Mouse (Mus musculus): Measurements from ENCODE around the gene Mbnl1. TPM values are rescaled to one million over a fixed set of nuclear protein-coding genes. Genes with fewer than 3 reads are reported as not detected.
A peak's percentile ranks its signal among the peaks of the same experiment; 100 is the strongest.

Gene Mbnl1
- polyA plus RNA-seq, 1 experiment from 2014 or later = 73.3 TPM

DNA sequence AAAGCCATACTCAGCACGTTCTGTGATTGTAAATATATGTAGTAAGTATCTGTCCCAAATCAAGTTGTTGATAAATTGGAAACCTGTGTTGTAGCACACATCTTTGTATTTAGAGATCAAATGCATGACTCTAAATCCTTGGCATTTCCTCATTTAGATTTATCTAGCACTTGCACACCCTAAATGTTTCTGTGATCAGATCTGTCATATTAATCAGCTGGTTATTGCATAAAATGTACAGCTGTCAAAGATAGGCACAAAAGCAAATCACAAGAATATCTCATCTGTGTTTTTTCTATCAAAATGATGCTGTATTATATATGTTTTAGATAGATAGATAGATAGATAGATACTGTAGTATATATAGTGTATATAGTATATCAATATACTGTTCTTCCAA, 98.9 kb downstream of the Mbnl1 start:
- WGBS (ENCODE audit: insufficient replicate concordance) = 76% methylated on average over 1 of the region's 1 CpGs
- peak overlapping the region; percentile 91 for H3K27ac ChIP-seq (ENCODE audit: low read depth)
- TF ChIP-seq CTCF (IDR thresholded peaks at IDR 0.05; ENCODE audit: low read depth) (no peak), EP300 (IDR thresholded peaks at IDR 0.05; ENCODE audit: low read depth) (peak; percentile 82)

DNA sequence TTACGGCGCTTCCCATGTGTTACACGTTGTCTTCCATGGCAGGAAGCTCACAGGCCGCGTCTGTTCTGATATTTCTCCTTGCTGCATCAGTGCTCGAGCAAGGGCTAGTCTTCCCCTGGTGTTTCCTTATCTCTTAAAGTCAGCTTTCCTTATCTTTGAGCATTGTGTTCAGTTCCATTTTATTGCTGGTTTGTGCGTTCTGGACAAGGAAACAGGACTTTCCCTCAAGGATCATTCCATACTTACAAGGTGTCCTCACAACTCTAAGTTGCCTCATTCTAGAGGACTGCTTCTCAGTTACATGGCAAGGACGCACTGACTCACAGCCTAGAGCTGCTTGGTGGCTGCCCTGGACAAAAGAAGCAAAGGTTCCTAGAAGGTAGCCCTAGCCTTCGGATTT, 101.6 kb downstream of the Mbnl1 start:
- Histone ChIP-seq H3K9ac (replicated peaks) (no peak overlapping the region), H3K36me3 (replicated peaks; ENCODE audit: insufficient read depth, low read length) (0 out of 2 replicates have a peak, but pooled peaks cover 2% of the 10 kb centered on the region), H3K9me3 (ENCODE audit: low read length) (no peaks in the 10 kb centered on the region), H3K4me3 (ENCODE audit: low read depth, low read length) (no peak overlapping the region), H3K27me3 (ENCODE audit: insufficient read depth, low read length) (no peaks in the 10 kb centered on the region), H3K4me2 (ENCODE audit: low read depth, low read length) (peak overlapping the region; percentile 6), H3K27ac (ENCODE audit: low read depth) (peak overlapping the region; percentile 64; the same call in 1 of the 2 replicates), H3K4me1 (ENCODE audit: insufficient read depth) (peaks cover 53% of the 10 kb centered on the region)
- WGBS (ENCODE audit: insufficient replicate concordance) = 39% methylated on average over 9 of the region's 9 CpGs
- ATAC-seq (peak; percentile 23; the same call in 1 of the 2 replicates), DNase-seq (no peak)
- TF ChIP-seq CTCF (IDR thresholded peaks at IDR 0.05; ENCODE audit: low read depth) (no peak), EP300 (IDR thresholded peaks at IDR 0.05; ENCODE audit: low read depth) (peak; percentile 83)

More for the DNA sequence above, 98.9 kb downstream of the Mbnl1 start:
- no peaks in the 10 kb centered on the region for H3K27me3 ChIP-seq (ENCODE audit: insufficient read depth, low read length)
- H3K4me2 ChIP-seq (ENCODE audit: low read depth, low read length) = no peak overlapping the region
- H3K4me1 ChIP-seq (ENCODE audit: insufficient read depth) = peaks cover 49% of the 10 kb centered on the region
- no peak for ATAC-seq
- no peak for DNase-seq
- no peak overlapping the region for H3K4me3 ChIP-seq (ENCODE audit: low read depth, low read length)
- no peaks in the 10 kb centered on the region for H3K9me3 ChIP-seq (ENCODE audit: low read length)
- 0 out of 2 replicates have a peak, but pooled peaks cover 2% of the 10 kb centered on the region for H3K36me3 ChIP-seq (replicated peaks; ENCODE audit: insufficient read depth, low read length)
- no peak overlapping the region for H3K9ac ChIP-seq (replicated peaks)

DNA sequence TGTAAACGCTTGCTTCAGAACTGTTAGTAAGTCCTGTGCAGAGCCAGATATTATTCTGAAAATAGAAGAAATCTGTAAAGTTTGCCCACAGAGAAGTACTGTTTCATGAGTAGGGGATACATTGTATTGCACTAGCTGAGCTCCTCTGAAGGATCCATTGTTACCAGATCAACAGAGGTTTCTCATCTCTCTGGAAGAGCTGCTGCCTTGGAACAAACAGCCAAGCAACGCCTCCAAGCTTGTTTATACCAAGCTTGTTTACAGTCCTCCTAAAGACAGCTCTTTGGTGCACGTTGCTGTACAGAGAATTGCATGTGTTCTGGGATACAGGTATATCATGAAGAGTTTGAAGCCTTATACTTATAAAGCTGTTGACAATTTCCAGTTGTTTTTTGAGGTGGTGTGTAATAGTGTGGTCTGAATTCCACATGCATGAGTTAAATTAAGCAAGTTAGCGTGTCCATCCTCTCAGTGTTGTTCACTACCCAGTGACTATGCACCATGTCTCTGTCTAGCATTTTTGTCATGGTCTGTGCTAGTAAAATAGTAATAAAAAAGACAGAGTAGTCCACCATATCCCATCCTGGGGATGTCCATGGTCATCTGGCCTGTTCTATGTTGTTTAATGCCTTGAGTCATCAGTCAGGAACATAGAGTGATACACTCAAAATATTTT, 102.4 kb downstream of the Mbnl1 start:
- Histone ChIP-seq H3K4me2 (ENCODE audit: low read depth, low read length) (peak overlapping the region; percentile 6; the same call in 1 of the 2 replicates), H3K27ac (ENCODE audit: low read depth) (peak overlapping the region; percentile 64; the same call in 1 of the 2 replicates), H3K4me3 (ENCODE audit: low read depth, low read length) (no peak overlapping the region), H3K36me3 (replicated peaks; ENCODE audit: insufficient read depth, low read length) (0 out of 2 replicates have a peak, but pooled peaks cover 2% of the 10 kb centered on the region), H3K4me1 (ENCODE audit: insufficient read depth) (peaks cover 47% of the 10 kb centered on the region), H3K9ac (replicated peaks) (no peak overlapping the region), H3K9me3 (ENCODE audit: low read length) (no peaks in the 10 kb centered on the region), H3K27me3 (ENCODE audit: insufficient read depth, low read length) (no peaks in the 10 kb centered on the region)
- TF ChIP-seq CTCF (IDR thresholded peaks at IDR 0.05; ENCODE audit: low read depth) (no peak), EP300 (IDR thresholded peaks at IDR 0.05; ENCODE audit: low read depth) (no peak)
- WGBS (ENCODE audit: insufficient replicate concordance) = 65% methylated on average over 4 of the region's 4 CpGs
- ATAC-seq (no peak), DNase-seq (no peak)

DNA sequence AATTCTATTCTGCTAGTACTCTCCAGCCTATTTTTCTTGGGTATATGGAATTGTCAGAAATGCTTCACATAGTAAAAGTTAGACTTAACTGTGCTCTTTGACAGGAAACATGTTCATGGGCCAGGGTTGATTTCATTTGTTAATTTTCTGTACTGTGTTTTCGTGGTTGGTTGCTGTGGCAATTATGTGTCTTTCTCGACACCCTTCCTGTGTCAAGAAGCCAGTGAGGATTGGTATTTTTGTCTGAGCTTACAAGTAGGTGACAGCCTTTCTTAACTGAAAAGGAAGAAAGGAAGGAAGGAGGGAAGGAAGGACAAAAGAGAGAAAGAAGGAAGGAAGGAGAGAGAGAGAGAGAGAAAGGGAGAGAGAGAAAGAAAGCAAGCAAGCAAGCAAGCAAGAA, 103.3 kb downstream of the Mbnl1 start:
- Histone ChIP-seq H3K9me3 (ENCODE audit: low read length) (no peaks in the 10 kb centered on the region), H3K9ac (replicated peaks) (0 out of 2 replicates have a peak overlapping the region, but pooled peaks have one; percentile 52), H3K4me3 (ENCODE audit: low read depth, low read length) (no peak overlapping the region), H3K27ac (ENCODE audit: low read depth) (peak overlapping the region; percentile 37; the same call in 1 of the 2 replicates), H3K36me3 (replicated peaks; ENCODE audit: insufficient read depth, low read length) (0 out of 2 replicates have a peak, but pooled peaks cover 2% of the 10 kb centered on the region), H3K4me2 (ENCODE audit: low read depth, low read length) (peak overlapping the region; percentile 50), H3K4me1 (ENCODE audit: insufficient read depth) (peaks cover 47% of the 10 kb centered on the region), H3K27me3 (ENCODE audit: insufficient read depth, low read length) (no peaks in the 10 kb centered on the region)
- DNase-seq = no peak
- WGBS (ENCODE audit: insufficient replicate concordance) = 22% methylated on average over 2 of the region's 2 CpGs
- no peak for ATAC-seq
- no peak for TF ChIP-seq EP300 (IDR thresholded peaks at IDR 0.05; ENCODE audit: low read depth)
- TF ChIP-seq CTCF (IDR thresholded peaks at IDR 0.05; ENCODE audit: low read depth) = no peak

DNA sequence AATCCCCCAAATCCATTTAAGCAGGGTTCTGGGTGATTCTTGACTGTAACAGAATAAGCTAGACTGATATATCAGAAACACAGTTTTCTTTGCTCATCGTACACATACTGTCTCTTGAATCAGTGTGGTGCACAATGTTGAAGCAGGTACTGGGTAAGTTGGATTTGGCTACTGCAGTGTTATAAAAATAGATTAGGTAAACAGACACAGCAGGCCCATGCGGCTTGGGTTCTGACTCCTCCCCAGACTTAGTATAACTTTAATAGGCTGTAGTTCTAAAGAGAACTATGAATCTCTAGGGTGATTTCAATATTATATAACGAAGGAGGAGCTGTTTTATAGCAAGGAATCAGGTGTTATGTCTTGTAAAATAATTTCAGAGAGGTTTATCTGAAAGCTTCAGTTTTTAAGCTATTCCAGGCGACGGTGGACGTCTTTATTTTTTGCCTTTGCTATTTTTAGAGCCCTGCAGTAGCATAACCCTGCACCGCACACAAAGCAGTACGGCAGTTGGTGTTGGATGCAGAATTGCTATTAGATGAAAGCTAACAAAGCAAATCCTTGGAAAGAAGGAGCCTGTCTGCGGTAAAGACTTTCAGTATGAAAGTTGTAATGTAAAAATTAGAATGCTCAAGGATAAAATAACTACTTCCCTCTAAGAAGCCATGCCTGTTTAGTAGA, 103.9 kb downstream of the Mbnl1 start:
- Histone ChIP-seq H3K27me3 (ENCODE audit: insufficient read depth, low read length) (no peaks in the 10 kb centered on the region), H3K4me3 (ENCODE audit: low read depth, low read length) (no peak overlapping the region), H3K9ac (replicated peaks) (no peak overlapping the region), H3K27ac (ENCODE audit: low read depth) (no peak overlapping the region), H3K36me3 (replicated peaks; ENCODE audit: insufficient read depth, low read length) (no peaks in the 10 kb centered on the region), H3K4me1 (ENCODE audit: insufficient read depth) (peaks cover 41% of the 10 kb centered on the region), H3K9me3 (ENCODE audit: low read length) (no peaks in the 10 kb centered on the region), H3K4me2 (ENCODE audit: low read depth, low read length) (peak overlapping the region; percentile 50)
- no peak for TF ChIP-seq CTCF (IDR thresholded peaks at IDR 0.05; ENCODE audit: low read depth)
- TF ChIP-seq EP300 (IDR thresholded peaks at IDR 0.05; ENCODE audit: low read depth) = no peak
- WGBS (ENCODE audit: insufficient replicate concordance) = 41% methylated on average over 9 of the region's 9 CpGs
- peak; percentile 45; the same call in 1 of the 2 replicates for ATAC-seq
- no peak for DNase-seq

DNA sequence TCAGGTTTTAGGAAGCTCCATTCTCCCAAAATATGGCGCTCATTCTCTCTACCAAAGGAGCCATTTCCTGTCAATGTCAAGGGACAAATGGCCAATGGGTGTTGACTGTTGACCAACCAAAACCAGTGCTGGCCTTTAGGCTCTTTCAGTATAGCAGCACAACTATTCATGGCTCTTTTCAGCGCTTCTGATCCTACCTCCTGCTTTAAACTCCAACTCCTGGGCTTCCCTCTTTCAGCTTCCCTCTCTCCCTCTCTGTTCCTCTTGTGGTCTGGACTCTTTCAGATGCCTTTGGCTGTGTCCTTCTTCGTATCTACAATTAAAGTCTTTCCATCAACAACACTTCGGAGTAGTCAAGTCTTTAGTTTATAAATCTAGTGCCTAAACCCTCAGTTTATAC, 107.2 kb downstream of the Mbnl1 start:
- Histone ChIP-seq H3K27ac (ENCODE audit: low read depth) (no peak overlapping the region), H3K9me3 (ENCODE audit: low read length) (no peaks in the 10 kb centered on the region), H3K36me3 (replicated peaks; ENCODE audit: insufficient read depth, low read length) (no peaks in the 10 kb centered on the region), H3K27me3 (ENCODE audit: insufficient read depth, low read length) (no peaks in the 10 kb centered on the region), H3K9ac (replicated peaks) (no peak overlapping the region), H3K4me2 (ENCODE audit: low read depth, low read length) (no peak overlapping the region), H3K4me1 (ENCODE audit: insufficient read depth) (peaks cover 27% of the 10 kb centered on the region), H3K4me3 (ENCODE audit: low read depth, low read length) (no peak overlapping the region)
- WGBS (ENCODE audit: insufficient replicate concordance) = 73% methylated on average over 4 of the region's 4 CpGs
- DNase-seq (no peak), ATAC-seq (no peak)
- no peak for TF ChIP-seq EP300 (IDR thresholded peaks at IDR 0.05; ENCODE audit: low read depth)
- no peak for TF ChIP-seq CTCF (IDR thresholded peaks at IDR 0.05; ENCODE audit: low read depth)
